Mouse (Mus musculus): Measurements from ENCODE around the gene Rcl1. TPM values are rescaled to one million over a fixed set of nuclear protein-coding genes. Genes with fewer than 3 reads are reported as not detected.

The Rcl1 gene
- polyA plus RNA-seq, 1 experiment, result 17.0 TPM

- Histone ChIP-seq H3K27ac (ENCODE audit: insufficient read depth, low read length) (no peak overlapping the region), H3K4me1 (ENCODE audit: control insufficient read depth, insufficient read depth, low read length) (no peaks in the 10 kb centered on the region), H3K4me3 (ENCODE audit: insufficient read depth, low read length) (no peak overlapping the region)
- no peak for TF ChIP-seq CTCF (IDR thresholded peaks at IDR 0.05; ENCODE audit: borderline replicate concordance, insufficient read depth, low read length)
- TF ChIP-seq POLR2A (IDR thresholded peaks at IDR 0.05; ENCODE audit: low read depth, low read length), result no peak
These were observed 56.7 kb downstream of the Rcl1 start for GRCm38 (mm10) chr19:29157678-29158466.

GRCm38 (mm10) chr19:29158486-29158885 lies 57.3 kb downstream of the Rcl1 start:
- TF ChIP-seq POLR2A (IDR thresholded peaks at IDR 0.05; ENCODE audit: low read depth, low read length), result no peak
- no peak for TF ChIP-seq CTCF (IDR thresholded peaks at IDR 0.05; ENCODE audit: borderline replicate concordance, insufficient read depth, low read length)
- H3K4me1 ChIP-seq (ENCODE audit: control insufficient read depth, insufficient read depth, low read length), result no peaks in the 10 kb centered on the region

GRCm38 (mm10) chr19:29163817-29164527 lies 62.8 kb downstream of the Rcl1 start:
- H3K4me1 ChIP-seq (ENCODE audit: control insufficient read depth, insufficient read depth, low read length), result no peaks in the 10 kb centered on the region
- H3K27ac ChIP-seq (ENCODE audit: insufficient read depth, low read length), result no peak overlapping the region
- TF ChIP-seq CTCF (IDR thresholded peaks at IDR 0.05; ENCODE audit: borderline replicate concordance, insufficient read depth, low read length) (no peak), POLR2A (IDR thresholded peaks at IDR 0.05; ENCODE audit: low read depth, low read length) (no peak)
- H3K4me3 ChIP-seq (ENCODE audit: insufficient read depth, low read length), result no peak overlapping the region

More at GRCm38 (mm10) chr19:29158486-29158885, 57.3 kb downstream of the Rcl1 start:
- Histone ChIP-seq H3K4me3 (ENCODE audit: insufficient read depth, low read length) (no peak overlapping the region), H3K27ac (ENCODE audit: insufficient read depth, low read length) (no peak overlapping the region)

- TF ChIP-seq CTCF (IDR thresholded peaks at IDR 0.05; ENCODE audit: borderline replicate concordance, insufficient read depth, low read length) (no peak), POLR2A (IDR thresholded peaks at IDR 0.05; ENCODE audit: low read depth, low read length) (no peak)
- no peak overlapping the region for H3K4me3 ChIP-seq (ENCODE audit: insufficient read depth, low read length)
- no peak overlapping the region for H3K27ac ChIP-seq (ENCODE audit: insufficient read depth, low read length)
- no peaks in the 10 kb centered on the region for H3K4me1 ChIP-seq (ENCODE audit: control insufficient read depth, insufficient read depth, low read length)
These were observed 63.5 kb downstream of the Rcl1 start for GRCm38 (mm10) chr19:29164528-29165166.

GRCm38 (mm10) chr19:29167938-29168337 lies 66.8 kb downstream of the Rcl1 start:
- Histone ChIP-seq H3K27ac (ENCODE audit: insufficient read depth, low read length) (no peak overlapping the region), H3K4me3 (ENCODE audit: insufficient read depth, low read length) (no peak overlapping the region), H3K4me1 (ENCODE audit: control insufficient read depth, insufficient read depth, low read length) (no peaks in the 10 kb centered on the region)
- TF ChIP-seq CTCF (IDR thresholded peaks at IDR 0.05; ENCODE audit: borderline replicate concordance, insufficient read depth, low read length), result no peak
- no peak for TF ChIP-seq POLR2A (IDR thresholded peaks at IDR 0.05; ENCODE audit: low read depth, low read length)

GRCm38 (mm10) chr19:29180336-29180735 lies 79.2 kb downstream of the Rcl1 start:
- Histone ChIP-seq H3K4me1 (ENCODE audit: control insufficient read depth, insufficient read depth, low read length) (0 out of 2 replicates have a peak, but pooled peaks cover 3% of the 10 kb centered on the region), H3K4me3 (ENCODE audit: insufficient read depth, low read length) (no peak overlapping the region), H3K27ac (ENCODE audit: insufficient read depth, low read length) (no peak overlapping the region)
- TF ChIP-seq POLR2A (IDR thresholded peaks at IDR 0.05; ENCODE audit: low read depth, low read length), result no peak
- no peak for TF ChIP-seq CTCF (IDR thresholded peaks at IDR 0.05; ENCODE audit: borderline replicate concordance, insufficient read depth, low read length)

DNA sequence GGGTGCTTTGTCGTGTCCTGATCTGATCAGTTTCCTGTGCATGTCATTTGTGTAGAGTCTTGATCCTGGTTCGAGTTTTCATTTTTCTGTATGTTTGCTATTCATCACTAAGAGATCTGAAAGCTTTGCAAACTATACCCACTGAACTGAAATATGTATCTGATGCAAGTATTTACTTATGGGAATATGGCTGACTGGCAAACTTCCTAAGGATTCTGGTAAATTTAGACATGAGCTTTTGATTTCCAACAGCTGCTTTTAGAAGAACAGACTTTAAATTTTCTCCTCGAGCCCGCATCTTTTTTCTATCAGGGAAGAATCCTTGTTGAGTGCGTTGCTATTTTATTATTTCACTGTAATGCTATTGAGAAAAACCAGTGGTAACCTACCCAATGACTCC lies 81.0 kb downstream of the Rcl1 start:
- no peak for TF ChIP-seq POLR2A (IDR thresholded peaks at IDR 0.05; ENCODE audit: low read depth, low read length)
- TF ChIP-seq CTCF (IDR thresholded peaks at IDR 0.05; ENCODE audit: borderline replicate concordance, insufficient read depth, low read length), result no peak
- Histone ChIP-seq H3K4me1 (ENCODE audit: control insufficient read depth, insufficient read depth, low read length) (peaks cover 6% of the 10 kb centered on the region), H3K4me3 (ENCODE audit: insufficient read depth, low read length) (no peak overlapping the region), H3K27ac (ENCODE audit: insufficient read depth, low read length) (peak overlapping the region; percentile 40; the same call in 1 of the 2 replicates)

DNA sequence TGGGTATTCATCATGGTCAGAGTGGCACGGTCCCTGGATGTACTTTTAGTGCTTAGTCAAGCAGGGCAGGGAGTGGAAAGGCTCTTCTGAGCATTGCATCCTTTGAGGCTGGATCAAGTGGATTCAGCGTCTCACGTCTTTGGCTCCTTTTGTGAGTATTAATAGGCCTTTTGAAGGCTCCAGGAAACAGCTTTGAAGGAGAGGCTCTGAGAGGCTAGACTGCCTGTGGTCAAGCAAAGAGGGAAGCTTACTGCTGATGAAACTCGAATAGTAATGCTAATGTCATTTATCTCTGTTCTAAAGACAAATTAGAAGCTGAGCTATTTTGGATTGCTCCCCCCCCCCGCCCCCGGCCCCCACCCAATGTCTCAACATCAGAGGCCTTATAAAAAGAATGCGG lies 83.9 kb downstream of the Rcl1 start:
- Histone ChIP-seq H3K4me3 (ENCODE audit: insufficient read depth, low read length) (no peak overlapping the region), H3K4me1 (ENCODE audit: control insufficient read depth, insufficient read depth, low read length) (peaks cover 6% of the 10 kb centered on the region), H3K27ac (ENCODE audit: insufficient read depth, low read length) (peak overlapping the region; percentile 70)
- no peak for TF ChIP-seq POLR2A (IDR thresholded peaks at IDR 0.05; ENCODE audit: low read depth, low read length)
- no peak for TF ChIP-seq CTCF (IDR thresholded peaks at IDR 0.05; ENCODE audit: borderline replicate concordance, insufficient read depth, low read length)

- TF ChIP-seq CTCF (IDR thresholded peaks at IDR 0.05; ENCODE audit: borderline replicate concordance, insufficient read depth, low read length) (no peak), POLR2A (IDR thresholded peaks at IDR 0.05; ENCODE audit: low read depth, low read length) (no peak)
- H3K27ac ChIP-seq (ENCODE audit: insufficient read depth, low read length), result peak overlapping the region; percentile 88
- peaks cover 6% of the 10 kb centered on the region for H3K4me1 ChIP-seq (ENCODE audit: control insufficient read depth, insufficient read depth, low read length)
These were observed 84.5 kb downstream of the Rcl1 start for GRCm38 (mm10) chr19:29185552-29186232.

More at GRCm38 (mm10) chr19:29185552-29186232, 84.5 kb downstream of the Rcl1 start:
- H3K4me3 ChIP-seq (ENCODE audit: insufficient read depth, low read length), result no peak overlapping the region

Measured in embryonic fibroblast, embryonic 13.5 days (primary cell).